Mouse (Mus musculus) lung, postnatal 0 days (tissue): ENCODE measurements around the gene Cnot1. TPM values are rescaled to one million over a fixed set of nuclear protein-coding genes. Genes with fewer than 3 reads are reported as not detected.

Source experiments
- ATAC-seq: fragments of 200-750 bp; cut with Nextera tagmentation; 2 replicates; pipeline ENCODE4 v1.8.0; 2017; ENCODE audit warnings: moderate library complexity
- DNase-seq: peaks from one replicate; pipeline ENCODE4 v3.0.0-alpha.2; 2016; ENCODE audit warnings: low spot score
- H3K27ac ChIP-seq: fragments of 300-500 bp; sonication (generic); 2 replicates; pipeline ENCODE4 v1.5.1; 2014; ENCODE audit warnings: antibody characterized with exemption, mild to moderate bottlenecking, low read length, mixed read lengths
- H3K27me3 ChIP-seq: fragments of 300-500 bp; sonication (generic); replicated peaks from 2 replicates; pipeline ENCODE4 v1.6.1; 2014; ENCODE audit warnings: low read length, mixed read lengths; ENCODE audit not compliant: insufficient read depth
- H3K36me3 ChIP-seq: fragments of 300-500 bp; sonication (generic); 2 replicates; pipeline ENCODE4 v1.6.1; 2014; ENCODE audit warnings: low read length, mixed read lengths; ENCODE audit not compliant: insufficient read depth
- H3K4me1 ChIP-seq: fragments of 300-500 bp; sonication (generic); 2 replicates; pipeline ENCODE4 v1.6.1; 2014; ENCODE audit warnings: antibody characterized with exemption, low read depth, low read length, mixed read lengths; ENCODE audit not compliant: insufficient read depth
- H3K4me2 ChIP-seq: fragments of 300-500 bp; sonication (generic); replicated peaks from 2 replicates; pipeline ENCODE4 v1.6.1; 2014; ENCODE audit warnings: low read depth, mild to moderate bottlenecking, low read length, moderate library complexity, mixed read lengths
- H3K4me3 ChIP-seq: fragments of 300-500 bp; sonication (generic); 2 replicates; pipeline ENCODE4 v1.5.1; 2014; ENCODE audit warnings: low read depth, low read length
- H3K9ac ChIP-seq: fragments of 300-500 bp; sonication (generic); replicated peaks from 2 replicates; pipeline ENCODE4 v1.6.1; 2014; ENCODE audit warnings: low read depth, mild to moderate bottlenecking
- H3K9me3 ChIP-seq: fragments of 300-500 bp; sonication (generic); 2 replicates; pipeline ENCODE4 v1.6.1; 2016; ENCODE audit warnings: low read length, mixed read lengths
- CTCF ChIP-seq: IDR thresholded peaks from 2 replicates; pipeline ENCODE4 v1.5.1; 2016; ENCODE audit warnings: antibody characterized with exemption, mild to moderate bottlenecking
- EP300 ChIP-seq: IDR thresholded peaks from 2 replicates; pipeline ENCODE4 v1.6.1; 2016; ENCODE audit warnings: antibody characterized with exemption, mild to moderate bottlenecking, control low read depth
- WGBS: fragments of 180-500 bp; shearing (Covaris S2); extraction: QIAGEN DNeasy Blood & Tissue Kit; methylation state at CpG from one replicate; pipeline ENCODE4 v1.1.7; 2014; 5-methylcytosine and 5-hydroxymethylcytosine counted together
- microRNA-seq: library from miRNA; unstranded; fragments of <30 nt; microRNA quantifications from one replicate; pipeline ENCODE4, GENCODE M21; 2016
- polyA plus RNA-seq: library from polyadenylated mRNA; unstranded; fragments of >200 nt; fragmentation: Nextera tagmentation; extraction: Ambion mirVana; gene quantifications from 2 replicates; pipeline ENCODE4 v1.2.1, GENCODE M21; 2015

Gene Cnot1
- polyA plus RNA-seq, 1 experiment from 2014 or later = 21.5 TPM

- DNase-seq (no peak), ATAC-seq (no peak)
- TF ChIP-seq EP300 (no peak), CTCF (no peak)
- no peak overlapping the region for H3K9ac ChIP-seq
- H3K27me3 ChIP-seq = peaks cover 20% of the 10 kb centered on the region
- H3K36me3 ChIP-seq = no peaks in the 10 kb centered on the region
- WGBS = 67% methylated on average over 5 of the region's 5 CpGs
- H3K4me2 ChIP-seq = no peak overlapping the region
- 0 out of 2 replicates have a peak, but pooled peaks cover 7% of the 10 kb centered on the region for H3K4me1 ChIP-seq
- no peak overlapping the region for H3K4me3 ChIP-seq
- no peaks in the 10 kb centered on the region for H3K9me3 ChIP-seq
- H3K27ac ChIP-seq = no peak overlapping the region
These were observed 134.5 kb downstream of the Cnot1 start for GRCm38 (mm10) chr8:95672811-95673210.

GRCm38 (mm10) chr8:95671861-95672260 is 135.4 kb downstream of the Cnot1 start:
- H3K9me3 ChIP-seq = no peaks in the 10 kb centered on the region
- H3K36me3 ChIP-seq = no peaks in the 10 kb centered on the region
- no peak overlapping the region for H3K27ac ChIP-seq
- DNase-seq (no peak), ATAC-seq (no peak)
- peaks cover 11% of the 10 kb centered on the region for H3K27me3 ChIP-seq
- H3K4me2 ChIP-seq = no peak overlapping the region
- 82% methylated on average over 6 of the region's 6 CpGs for WGBS
- H3K4me1 ChIP-seq = no peaks in the 10 kb centered on the region
- TF ChIP-seq EP300 (no peak), CTCF (no peak)
- H3K9ac ChIP-seq = no peak overlapping the region
- H3K4me3 ChIP-seq = no peak overlapping the region

GRCm38 (mm10) chr8:95669967-95670366 is 137.3 kb downstream of the Cnot1 start:
- TF ChIP-seq EP300 = no peak
- no peak for TF ChIP-seq CTCF
- Histone ChIP-seq H3K9ac (no peak overlapping the region), H3K4me2 (no peak overlapping the region), H3K4me1 (no peaks in the 10 kb centered on the region), H3K4me3 (no peak overlapping the region), H3K36me3 (no peaks in the 10 kb centered on the region), H3K9me3 (no peaks in the 10 kb centered on the region), H3K27me3 (no peaks in the 10 kb centered on the region), H3K27ac (no peak overlapping the region)
- WGBS = 73% methylated on average over 2 of the region's 2 CpGs
- no peak for ATAC-seq
- DNase-seq = no peak

Small RNA genes within 50 kb of the gene (microRNA-seq; reads per million reads assigned to microRNA genes)
- 1.2 reads per million for gene Mir7073

Other genes starting within 250 kb of the Cnot1 start
- gene Prss54, start 231.1 kb downstream of the Cnot1 start, polyA plus RNA-seq = not detected in 2 replicates
- gene Gins3, start 174.0 kb downstream of the Cnot1 start, polyA plus RNA-seq = 4.2 and 5.2 TPM in 2 replicates
- gene Ndrg4, start 130.5 kb downstream of the Cnot1 start, polyA plus RNA-seq = 10.1 and 11.4 TPM in 2 replicates
- gene Setd6, start 91.6 kb downstream of the Cnot1 start, polyA plus RNA-seq = 7.8 and 7.9 TPM in 2 replicates
- 283 and 296 TPM in 2 replicates for gene Sap18b, start 17.9 kb upstream of the Cnot1 start, polyA plus RNA-seq
- 11.1 and 11.6 TPM in 2 replicates for gene Slc38a7, start 46.1 kb upstream of the Cnot1 start, polyA plus RNA-seq
- 63.9 and 65.4 TPM in 2 replicates for gene Got2, start 81.1 kb upstream of the Cnot1 start, polyA plus RNA-seq